In genomic region chr2:118907781-118908180, GRCm38 (mm10) we compare ENCODE assay signal across 26 mouse cellular contexts.
"Had no signal": no experiment of that assay in that cellular context is flagged by ENCODE, and none has a peak within 500 bp of the region (broad histone marks: within the 10 kb centered on the region; RNA-seq: fewer than 3 reads in every experiment).

No protein-coding gene starts in this region.

- ATAC-seq: hindbrain, embryonic 16.5 days; inflammation-experienced regulatory T-cells, adult 6 months; intestine, embryonic 15.5 days; intestine, postnatal 0 days; liver, postnatal 0 days had no signal

- H3K27ac ChIP-seq: gastrocnemius, adult 2 months; heart, embryonic 13.5 days; heart, embryonic 15.5 days; hindbrain, embryonic 10.5 days; hindbrain, embryonic 12.5 days; hindbrain, embryonic 14.5 days; intestine, embryonic 15.5 days; kidney, embryonic 15.5 days; kidney, postnatal 0 days; layer of hippocampus, adult 2 months; left cerebral cortex, adult 2 months; limb, embryonic 10.5 days; limb, embryonic 12.5 days; liver, embryonic 13.5 days; liver, embryonic 15.5 days had no signal

- H3K36me3 ChIP-seq: heart, embryonic 13.5 days; heart, embryonic 15.5 days; hindbrain, embryonic 10.5 days; hindbrain, embryonic 12.5 days; intestine, embryonic 15.5 days; kidney, embryonic 15.5 days; limb, embryonic 10.5 days; limb, embryonic 12.5 days; liver, embryonic 13.5 days; liver, embryonic 15.5 days had no signal

- DNase-seq: gastrocnemius, adult 2 months; gastrocnemius, postnatal 10 days; gastrocnemius, postnatal 25 days; kidney, adult 18-20 months; kidney, adult 9 months; kidney, postnatal 14 days; kidney, postnatal 36 days; liver; liver, embryonic 13.5 days; liver, postnatal 0 days had no signal

- H3K27me3 ChIP-seq: heart, embryonic 15.5 days had no signal

- H3K4me2 ChIP-seq: heart, embryonic 13.5 days; heart, embryonic 15.5 days; hindbrain, embryonic 12.5 days; hindbrain, embryonic 14.5 days; intestine, embryonic 15.5 days; kidney, embryonic 15.5 days; limb, embryonic 12.5 days; liver, embryonic 13.5 days; liver, embryonic 15.5 days had no signal

- H3K4me3 ChIP-seq: gastrocnemius, adult 2 months; heart, embryonic 13.5 days; heart, embryonic 15.5 days; hindbrain, embryonic 10.5 days; hindbrain, embryonic 12.5 days; intestine, embryonic 15.5 days; kidney, embryonic 15.5 days; layer of hippocampus, adult 2 months; left cerebral cortex, adult 2 months; limb, embryonic 10.5 days; limb, embryonic 12.5 days; liver, embryonic 13.5 days; liver, embryonic 15.5 days had no signal

- H3K9ac ChIP-seq: heart, embryonic 13.5 days; heart, embryonic 15.5 days; hindbrain, embryonic 12.5 days; hindbrain, embryonic 14.5 days; intestine, embryonic 15.5 days; kidney, embryonic 15.5 days; limb, embryonic 12.5 days; liver, embryonic 13.5 days; liver, embryonic 15.5 days; liver, postnatal 0 days had no signal

- H3K9me3 ChIP-seq: heart, embryonic 13.5 days; heart, embryonic 15.5 days; hindbrain, embryonic 10.5 days; hindbrain, embryonic 12.5 days; intestine, embryonic 15.5 days; kidney, embryonic 15.5 days; limb, embryonic 10.5 days; limb, embryonic 12.5 days; liver, embryonic 13.5 days; liver, embryonic 15.5 days had no signal
